Mouse (Mus musculus) right cerebral cortex, postnatal 36 days (tissue): ENCODE data around the gene Cfap46.

ENCODE experiments used
- DNase-seq, 2 experiments: peaks; one replicate each; pipeline ENCODE4 v3.0.0; 2022; ENCODE audit warnings: low spot score in 2 of 2, mixed read lengths in 1 of 2

Cfap46 gene

DNA sequence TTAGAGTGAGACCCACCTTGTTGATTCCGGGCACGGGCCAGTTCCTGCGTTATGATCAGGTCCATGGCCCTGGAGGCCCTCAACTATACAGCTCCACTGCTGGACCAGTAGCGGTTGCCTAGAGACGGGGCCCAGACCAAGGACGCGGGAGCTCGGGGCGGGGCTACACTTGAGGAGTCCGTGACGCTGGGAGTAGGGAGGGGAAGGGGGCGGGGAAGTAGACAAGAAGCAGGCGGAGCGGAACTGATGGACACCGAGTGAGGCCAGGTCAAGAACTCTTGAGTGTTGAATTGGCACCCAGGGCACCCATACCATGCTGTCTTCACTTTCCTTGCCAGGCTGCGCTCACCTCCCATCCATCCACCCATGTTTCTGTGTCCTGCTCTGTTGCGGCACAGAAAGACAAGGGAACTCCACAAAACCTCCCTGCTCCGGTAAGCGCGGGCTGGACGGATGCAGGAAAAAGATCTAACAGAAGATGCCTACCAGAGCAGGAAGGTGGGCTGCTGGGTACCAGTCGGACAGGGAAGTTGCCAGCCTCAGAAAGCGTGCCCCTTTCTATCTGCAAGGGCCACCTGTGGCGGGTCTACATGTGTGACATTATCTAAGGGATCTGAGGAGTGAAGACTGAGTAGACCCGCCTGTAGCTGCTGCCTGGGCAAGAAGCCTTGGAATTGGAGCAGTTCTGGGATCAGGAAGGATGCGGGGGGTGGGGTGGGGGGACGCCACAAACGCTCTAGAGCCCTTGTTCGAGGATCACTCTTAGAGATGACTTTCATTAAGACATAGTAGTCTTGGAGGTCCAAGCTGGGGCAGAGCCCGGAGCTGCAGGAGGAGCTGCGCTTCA lies at the start of gene Cfap46:
TSS of gene Cfap46 (minus strand) at position 112 of the 847 bp plus-strand sequence.
- DNase-seq = peak; percentile 69 to 76

DNA sequence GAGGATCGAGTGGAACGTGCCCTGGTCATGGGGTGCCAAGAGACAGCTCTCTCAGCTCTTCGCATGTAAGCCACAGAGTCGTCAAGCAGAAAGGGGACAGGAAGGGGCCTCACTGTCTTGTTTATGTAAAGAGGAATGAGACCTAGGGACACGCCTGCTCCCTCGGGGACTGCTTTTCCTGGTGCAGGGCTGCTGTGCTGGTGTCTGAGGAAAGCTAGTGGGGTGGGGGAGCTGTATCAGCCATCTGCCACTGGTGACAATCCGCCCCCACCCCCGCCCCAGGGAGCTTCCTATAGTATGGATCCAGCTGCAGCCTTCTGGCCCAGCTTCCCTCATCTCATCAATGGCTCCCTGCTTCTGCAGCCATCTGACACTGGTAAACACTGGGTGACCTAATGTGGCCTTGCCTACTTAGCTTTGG lies 47.7 kb upstream of the Cfap46 start:
- DNase-seq = no peak

DNA sequence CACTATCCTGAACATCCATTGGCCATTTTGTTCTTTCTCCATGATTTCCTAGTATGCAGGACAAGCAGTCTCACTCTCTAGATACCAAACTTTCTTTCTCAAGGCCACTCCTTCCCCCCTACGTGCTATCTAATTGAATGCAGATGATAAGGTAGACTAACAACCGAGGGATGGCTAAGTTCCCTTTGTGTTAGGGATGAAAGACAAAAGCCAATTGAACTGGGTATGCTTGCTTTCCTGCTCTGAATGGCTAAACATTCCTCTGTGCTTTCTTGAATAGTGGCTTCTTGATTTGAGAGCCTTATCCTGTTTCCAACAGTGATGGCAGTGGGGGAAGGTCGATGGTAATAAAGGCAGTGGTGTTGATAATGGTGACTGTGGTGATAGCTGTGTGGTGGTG lies 43.5 kb upstream of the Cfap46 start:
- no peak for DNase-seq

DNA sequence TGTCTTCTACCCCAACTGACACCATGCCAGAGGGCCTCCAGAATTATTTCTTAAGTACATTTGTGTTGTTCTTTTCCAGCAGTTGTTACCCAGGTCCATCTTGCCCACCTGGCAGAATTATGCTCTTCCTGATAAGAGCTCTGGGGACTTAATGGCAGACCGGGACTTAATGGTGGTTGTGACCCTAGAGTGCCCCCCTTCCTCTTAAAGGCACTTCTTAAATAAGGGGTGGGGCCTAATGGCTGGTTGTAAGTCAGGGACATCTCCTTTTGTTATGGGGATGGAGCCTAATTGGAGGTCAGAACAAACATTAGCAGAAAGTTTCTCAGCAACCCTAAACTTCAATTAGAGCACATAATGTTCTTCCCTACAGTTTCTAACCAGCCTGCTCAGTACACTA lies 42.0 kb upstream of the Cfap46 start:
- DNase-seq = no peak

DNA sequence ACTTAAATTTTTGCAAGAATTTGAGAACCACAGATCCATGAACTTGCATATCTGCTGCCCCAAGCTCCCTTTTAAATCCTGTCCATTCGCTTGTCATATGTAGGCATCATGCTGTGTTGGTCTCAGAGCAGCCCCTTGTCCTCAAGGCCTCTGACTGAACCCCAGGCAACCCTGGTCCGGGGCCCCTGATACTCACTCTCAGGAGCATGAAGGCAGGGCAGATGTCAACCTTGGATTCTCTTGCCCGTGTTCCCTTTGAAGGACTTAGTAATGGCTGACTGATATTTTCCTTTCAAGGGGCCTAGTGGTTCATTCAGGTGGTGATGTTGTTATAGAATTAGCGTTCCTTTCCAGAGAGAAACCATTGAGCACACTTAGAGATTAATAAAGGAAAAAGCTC lies 40.4 kb upstream of the Cfap46 start:
- no peak for DNase-seq

DNA sequence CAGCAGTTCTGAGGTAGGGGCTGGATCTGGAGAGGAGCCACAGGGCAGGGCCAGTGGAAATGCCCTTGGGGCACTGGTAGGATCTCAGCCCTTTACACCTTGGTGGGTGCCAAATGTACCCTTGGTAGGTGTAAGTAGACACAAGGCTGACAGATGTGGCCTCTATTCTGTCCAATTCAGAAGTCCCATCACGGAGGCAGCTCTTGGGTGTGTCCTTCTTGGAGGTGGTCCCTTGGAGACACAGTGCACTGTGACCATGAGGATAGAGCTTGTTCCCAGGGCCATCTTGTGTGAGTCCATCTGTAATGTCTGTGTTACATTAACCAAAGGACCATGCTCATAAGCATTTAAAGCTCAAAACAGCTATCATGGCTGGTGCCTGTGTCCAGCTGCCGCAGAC lies 37.6 kb upstream of the Cfap46 start:
- no peak for DNase-seq

DNA sequence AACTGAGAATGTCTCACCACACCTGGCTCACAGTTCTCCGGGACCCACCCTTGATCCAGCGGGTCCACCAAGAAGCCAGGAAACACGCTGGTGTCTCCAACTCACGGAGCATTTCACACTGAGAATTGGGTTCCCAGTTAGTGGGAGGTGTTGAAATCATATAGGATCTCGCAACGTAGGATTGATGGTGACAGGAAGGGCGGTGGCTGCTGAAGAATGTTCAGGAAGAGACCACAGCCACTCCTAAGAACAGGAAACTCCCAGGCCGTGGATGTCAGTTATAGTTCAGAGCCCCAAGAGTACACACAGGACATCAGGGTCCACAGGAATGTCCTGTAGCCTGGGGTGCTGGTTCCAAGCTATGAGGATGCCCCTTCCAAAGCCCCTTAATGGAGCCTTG lies 34.2 kb upstream of the Cfap46 start:
- no peak for DNase-seq

DNA sequence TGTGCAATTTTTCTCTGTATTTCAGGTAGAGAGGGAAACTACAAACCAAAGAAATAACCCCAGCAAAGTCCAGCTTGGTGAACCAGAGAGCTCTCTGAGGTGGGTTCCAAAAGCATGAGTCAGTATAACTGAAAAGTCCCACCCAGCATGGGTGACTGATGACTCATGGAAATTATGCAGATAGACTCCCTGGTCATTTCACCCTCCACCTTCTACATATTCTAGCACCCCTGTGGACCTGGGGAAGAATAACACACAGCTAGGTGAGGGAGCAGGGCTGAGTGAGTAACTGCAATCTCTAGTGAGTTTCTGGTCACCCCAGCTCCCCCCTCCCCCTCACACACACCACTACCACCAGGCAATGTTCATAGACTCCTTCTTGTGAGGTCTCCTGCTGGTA lies 28.2 kb upstream of the Cfap46 start:
- DNase-seq = no peak

DNA sequence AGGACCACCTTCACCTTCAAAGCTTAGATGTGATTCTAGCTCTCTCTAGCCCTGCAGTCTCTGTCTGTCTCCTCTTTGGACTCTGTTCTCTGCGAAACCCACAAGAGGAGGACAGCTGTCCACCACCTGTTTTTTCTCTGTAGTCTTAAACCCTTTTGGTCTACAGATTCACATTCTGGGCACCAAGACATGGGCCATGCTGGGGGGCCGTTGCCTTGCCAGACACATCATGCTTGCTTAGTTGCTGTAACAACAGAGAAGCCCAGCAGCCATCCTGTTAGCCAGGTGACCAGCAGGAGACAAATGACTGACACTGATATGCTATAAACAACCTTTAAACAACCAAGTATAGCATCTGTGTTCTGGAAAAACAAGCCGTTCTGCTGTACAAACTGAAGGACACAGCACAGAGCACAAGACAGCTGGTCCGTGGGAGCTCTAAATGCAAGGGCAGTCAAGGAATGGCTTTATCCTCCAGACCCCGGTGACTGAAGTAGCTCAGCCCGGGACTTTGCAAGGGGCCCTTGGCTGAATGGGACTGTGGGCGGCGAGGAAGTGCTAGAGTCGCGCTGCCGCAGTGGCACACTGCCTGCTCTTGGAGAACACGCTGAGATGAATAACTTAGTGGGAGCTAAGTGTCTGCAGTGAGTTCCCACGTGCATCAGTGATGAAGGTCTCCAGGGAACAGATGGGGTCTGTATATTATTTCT lies 22.9 kb upstream of the Cfap46 start:
- peak; percentile 54 to 67 for DNase-seq

DNA sequence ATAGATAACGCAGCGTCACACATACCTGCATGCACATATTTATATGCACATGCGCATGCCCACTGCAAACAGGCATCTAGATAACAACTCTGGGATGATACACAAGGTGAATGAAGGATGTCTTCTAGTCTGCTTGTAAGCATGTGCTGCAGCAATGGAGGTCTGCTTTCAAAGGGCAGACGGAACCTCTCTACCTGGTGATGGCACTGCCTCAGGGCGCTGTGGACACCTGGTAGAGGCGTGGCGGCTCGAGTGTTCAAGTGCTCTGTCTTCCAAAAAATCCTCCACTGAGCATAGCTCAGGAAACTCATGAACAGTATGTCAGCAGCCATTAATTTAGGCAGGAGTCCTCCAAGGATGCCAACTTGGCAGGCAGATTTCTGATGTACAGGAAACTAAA lies 22.2 kb upstream of the Cfap46 start:
- no peak for DNase-seq

DNA sequence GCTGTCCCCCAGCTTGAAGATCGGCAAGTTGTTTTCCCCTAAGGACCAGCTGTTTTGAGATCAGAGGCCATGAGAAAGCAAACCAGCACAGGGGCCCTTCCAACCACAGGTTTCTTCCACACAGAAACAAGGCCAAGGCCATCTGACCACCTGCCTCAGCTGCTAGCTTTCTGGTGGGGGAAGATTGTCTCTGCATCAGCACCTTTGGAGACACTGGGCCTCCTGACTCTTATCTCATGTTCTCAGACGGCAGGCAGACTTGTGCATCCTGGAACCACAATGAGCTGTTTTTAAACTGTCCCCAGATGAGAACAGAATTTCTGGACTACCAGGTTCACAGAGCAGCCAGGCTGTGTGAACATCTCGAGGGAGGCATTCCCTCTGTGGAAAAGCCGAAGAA lies 21.5 kb upstream of the Cfap46 start:
- DNase-seq = no peak

DNA sequence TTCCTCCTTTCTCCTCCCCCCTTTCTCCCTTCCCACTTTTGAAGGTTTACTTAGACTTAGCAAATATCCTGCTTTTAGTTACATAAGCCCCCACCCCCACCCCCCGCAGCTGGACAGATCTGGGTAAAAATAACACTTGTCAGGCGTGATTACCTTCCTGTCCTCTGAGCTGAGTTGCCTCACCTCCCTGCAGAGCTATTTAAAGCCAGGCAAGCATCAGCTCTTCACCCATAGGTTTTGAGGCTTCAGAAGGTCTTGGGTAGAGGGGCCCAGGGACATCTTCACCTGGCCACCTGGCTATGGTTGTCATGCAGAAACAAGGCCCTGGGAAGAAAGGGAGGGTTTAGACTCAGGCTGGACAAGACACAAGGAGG lies 20.2 kb upstream of the Cfap46 start:
- DNase-seq = no peak

DNA sequence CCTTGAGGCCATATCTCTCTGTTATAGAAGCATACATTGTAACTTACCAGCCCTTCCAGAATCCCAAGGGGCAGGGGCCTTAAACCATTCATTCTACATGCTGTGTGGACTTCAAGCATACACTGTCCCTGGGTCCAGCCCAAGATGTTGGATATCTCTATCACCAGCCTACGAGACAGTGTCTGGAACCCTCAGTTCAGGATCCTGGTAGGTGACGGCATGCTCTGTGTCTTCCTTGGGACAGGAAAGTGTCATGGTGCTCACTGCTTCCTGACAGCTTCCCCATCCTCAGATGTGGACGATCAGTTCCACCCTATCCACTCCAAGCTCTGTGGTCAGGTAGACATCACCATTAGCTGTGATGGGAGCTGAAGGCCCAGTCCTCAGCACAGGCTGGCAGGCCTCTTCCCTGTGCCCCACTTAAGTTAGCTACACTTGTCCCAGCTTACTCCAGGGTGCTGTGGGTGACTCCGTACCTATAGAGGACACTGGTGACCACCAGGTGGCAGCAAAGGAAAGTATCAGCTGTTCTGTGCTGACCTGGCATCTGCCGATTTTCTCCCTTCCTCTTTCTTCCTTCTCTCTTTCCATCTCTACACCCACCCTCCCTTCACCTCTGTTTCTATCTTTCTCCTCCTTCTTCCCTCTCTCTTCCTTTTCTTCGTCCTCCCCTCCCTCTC lies 19.7 kb upstream of the Cfap46 start:
- peak; percentile 75 to 76 for DNase-seq

DNA sequence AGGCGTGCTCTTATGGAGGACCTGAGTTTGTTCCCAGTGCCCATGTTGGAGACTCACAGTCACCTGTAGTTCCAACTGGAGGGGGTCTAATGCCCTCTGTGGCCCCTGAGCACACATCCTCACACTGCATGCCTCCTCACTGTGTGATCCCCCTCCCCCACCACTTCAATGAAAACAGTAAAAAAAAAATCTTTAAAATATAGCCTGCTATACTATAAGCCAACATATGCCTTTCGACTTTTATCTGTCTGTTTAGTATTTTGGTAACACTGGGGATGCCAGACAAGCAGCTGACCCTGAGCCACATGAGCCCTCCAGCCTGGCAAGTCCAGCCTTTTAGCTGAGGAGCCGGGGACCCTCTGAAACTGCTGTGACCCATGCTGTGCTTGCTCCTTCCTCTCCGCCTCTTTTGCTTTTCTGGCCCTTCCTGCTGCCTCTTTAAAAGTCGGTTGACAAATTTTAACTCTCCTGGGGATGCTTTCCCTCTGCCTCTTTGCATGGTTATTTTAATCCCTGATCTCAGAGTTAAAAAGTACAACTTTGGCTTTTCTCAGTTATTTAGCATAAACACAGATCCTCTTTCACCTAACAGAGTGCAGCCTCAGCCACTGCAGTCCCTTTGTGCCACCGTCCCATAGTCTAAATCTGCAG lies 18.2 kb upstream of the Cfap46 start:
- no peak for DNase-seq

DNA sequence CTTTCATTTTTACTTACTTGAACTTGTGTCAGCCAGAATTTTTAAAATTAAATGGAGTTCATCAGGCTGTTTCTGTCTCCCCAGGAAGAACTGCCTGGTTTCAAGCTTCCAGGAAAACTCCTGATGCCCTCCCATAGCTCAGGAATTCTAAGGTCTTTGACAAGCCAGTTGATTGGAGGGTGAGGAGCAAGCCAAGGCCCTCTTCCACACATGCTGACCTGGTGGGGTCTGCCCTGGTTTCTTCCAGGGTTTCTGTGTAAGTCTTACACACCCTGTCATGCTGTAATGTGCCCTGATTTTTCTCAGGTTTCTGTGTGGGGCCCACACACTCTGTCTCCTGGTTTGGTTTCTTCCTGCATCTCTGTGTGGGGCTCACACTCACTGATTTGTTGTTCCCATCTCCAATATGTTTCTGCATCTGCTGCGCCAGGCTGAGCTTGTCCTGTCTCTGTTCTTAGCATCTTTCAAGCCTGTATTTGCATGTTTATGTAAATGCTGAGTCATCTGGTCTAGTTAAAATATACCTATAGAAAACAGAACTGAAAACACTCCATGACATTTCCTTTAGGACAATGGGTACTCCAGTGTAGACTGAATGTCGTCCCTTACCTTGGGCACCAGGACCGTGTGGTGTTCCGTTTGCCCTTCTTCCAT lies 9.2 kb upstream of the Cfap46 start:
- DNase-seq = peak; percentile 62 to 73

DNA sequence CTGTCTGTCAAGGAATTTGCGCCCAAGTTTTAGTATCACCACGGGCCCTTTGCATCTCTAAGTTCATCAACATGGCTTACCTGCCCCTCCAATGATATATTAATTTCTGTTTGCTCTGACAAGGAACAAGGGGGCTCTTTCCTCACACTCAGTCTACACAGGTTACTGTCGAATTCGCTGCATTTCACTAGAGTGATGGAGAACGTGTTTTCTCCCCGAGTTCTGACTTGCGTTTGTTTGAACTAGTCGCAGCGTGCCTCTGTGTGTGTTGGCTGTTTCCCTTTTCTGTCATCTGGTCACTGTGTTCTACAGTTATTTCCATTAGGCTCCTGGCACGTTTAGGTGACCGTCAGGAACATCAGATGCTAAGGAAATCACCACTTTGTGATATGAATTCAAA lies 8.6 kb upstream of the Cfap46 start:
- DNase-seq = no peak

DNA sequence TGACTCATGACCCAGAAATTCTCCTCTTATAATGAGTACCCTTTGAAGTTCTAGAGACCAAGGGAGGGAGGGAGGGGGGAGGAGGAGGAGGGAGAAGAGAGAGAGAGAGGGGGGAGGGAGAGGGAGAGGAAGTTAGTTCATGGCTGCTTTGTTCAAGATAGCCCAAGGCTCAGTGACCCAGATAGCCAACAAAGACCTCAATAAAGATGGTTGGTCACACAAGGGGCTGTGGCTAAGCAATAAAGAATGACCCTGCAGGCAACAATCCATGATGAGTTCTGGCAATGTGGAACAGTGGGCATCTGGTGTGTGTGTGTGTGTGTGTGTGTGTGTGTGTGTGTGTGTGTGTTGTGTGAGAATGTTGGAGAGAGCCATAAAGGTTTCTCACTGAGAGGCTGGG lies 1.7 kb upstream of the Cfap46 start:
- no peak for DNase-seq

DNA sequence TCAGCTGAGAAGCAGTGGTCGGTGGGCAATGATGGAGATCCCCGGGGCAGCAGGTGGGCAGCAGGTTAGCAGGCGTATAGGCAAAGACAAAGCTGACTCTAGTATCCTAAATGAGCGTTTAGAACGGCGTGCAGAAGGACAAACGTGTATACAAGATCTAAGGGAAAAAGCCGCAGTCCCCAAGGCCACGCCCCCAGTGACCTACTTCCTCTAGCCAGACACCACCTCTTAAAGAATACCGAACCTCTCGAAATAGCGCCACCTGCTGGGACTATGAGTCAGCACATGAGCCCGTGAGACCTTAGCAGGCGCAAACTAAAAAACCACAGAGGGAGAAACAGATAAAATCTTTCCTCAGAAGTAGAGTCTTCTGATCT lies 924 bp upstream of the Cfap46 start:
- peak; percentile 88 to 92 for DNase-seq

DNA sequence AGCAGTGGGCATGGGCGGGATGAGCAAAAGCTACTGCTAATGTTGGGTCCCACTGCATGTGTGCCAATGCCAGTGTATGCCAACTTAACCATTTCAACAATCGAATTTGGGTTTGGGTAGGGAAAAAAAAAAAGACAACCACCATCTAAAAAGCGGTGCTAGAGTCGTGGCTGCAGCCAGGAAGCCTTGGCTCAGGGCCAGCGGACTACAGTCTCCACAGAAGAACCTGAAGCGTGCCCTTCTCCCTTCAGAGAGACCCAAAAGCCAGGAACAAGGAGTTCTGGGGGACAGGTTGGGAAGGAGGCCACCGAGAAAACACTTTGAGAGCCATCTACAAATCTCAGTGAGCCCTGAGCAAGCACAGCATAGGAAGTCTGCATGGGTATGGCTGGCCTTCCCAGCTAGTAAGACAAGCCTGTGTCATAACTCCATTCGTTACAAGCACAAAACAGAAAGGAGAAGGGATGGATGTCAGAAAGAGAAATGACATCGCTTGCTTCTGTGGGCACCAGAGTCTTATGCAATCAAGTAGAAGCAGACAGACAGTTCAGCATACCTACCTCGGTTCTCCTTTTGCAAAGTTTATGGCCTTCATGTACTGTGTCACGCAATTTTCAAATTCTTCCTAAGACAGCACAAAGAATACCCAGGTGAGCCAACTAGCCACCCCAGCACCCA lies 1.6 kb downstream of the Cfap46 start:
- DNase-seq = no peak

DNA sequence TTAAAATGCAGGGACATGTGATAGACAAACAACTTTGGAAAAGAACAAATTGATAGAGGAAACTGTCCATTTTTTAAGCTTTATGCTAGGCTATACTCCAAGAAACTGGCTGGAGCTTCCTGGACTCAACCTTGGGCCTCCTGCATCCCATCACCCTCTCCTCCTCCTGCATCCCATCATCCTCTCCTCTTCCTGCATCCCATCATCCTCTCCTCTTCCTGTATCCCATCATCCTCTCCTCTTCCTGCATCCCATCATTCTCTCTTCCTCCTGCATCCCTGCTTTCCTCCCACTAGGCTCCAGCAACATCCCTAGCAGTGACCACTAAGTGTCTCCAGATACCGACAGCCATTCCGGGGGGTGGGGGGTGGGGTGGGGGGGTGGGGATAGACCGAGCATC lies 7.2 kb downstream of the Cfap46 start:
- DNase-seq = no peak

DNA sequence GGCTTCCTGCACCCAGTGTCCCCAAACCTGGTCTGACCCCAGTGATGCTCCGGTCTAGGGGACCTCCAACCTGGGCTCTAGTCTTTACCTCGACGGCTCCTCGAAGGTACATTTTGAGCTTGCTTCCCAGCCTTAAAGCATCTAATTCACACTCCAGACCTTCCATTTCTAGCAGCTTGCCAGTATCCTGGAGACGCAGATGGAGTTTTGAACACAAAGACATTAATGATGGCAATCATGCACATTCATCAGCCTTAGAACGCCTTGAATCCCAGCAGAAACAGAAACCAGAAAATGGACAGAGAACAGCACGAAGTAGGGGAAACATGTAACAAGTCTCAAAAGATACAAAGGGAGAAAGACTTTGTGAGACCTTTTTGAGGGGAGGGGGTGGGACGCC lies 16.7 kb downstream of the Cfap46 start:
- no peak for DNase-seq
